Mouse (Mus musculus): ENCODE data around the gene Homer2. TPM values are rescaled to one million over a fixed set of nuclear protein-coding genes. Genes with fewer than 3 reads are reported as not detected.

Homer2 gene
- total RNA-seq, 2 experiments from 2014 or later: 102 to 112 TPM

GRCm38 (mm10) chr7:81706416-81707391, 623 bp downstream of the Homer2 start:
- no peak for DNase-seq (ENCODE audit: low spot score)
- intact Hi-C loops (cut with DNase I): no loop called here

DNA sequence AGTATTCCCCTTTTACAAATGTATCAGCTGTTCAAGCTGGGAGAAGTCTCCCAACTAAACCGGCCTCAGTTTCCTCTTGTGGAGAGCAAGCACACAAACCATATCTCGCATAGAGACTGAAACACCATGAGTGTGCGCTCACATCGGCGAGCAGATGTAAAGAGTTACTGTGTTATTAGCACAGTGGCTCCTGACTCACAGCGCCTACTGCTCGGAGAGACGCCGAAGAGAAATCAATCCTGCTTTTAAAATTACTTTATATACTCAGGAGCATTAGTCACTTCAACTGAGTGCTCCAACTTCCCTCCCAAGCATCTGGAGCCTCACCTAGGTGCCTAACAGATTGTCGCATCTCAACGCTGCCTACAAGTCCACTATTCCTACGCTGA, 1.3 kb downstream of the Homer2 start:
- intact Hi-C loops (cut with DNase I): no loop called here
- no peak for DNase-seq (ENCODE audit: low spot score)

GRCm38 (mm10) chr7:81698357-81698756, 9.0 kb downstream of the Homer2 start:
- DNase-seq (ENCODE audit: low spot score): no peak
- intact Hi-C loops (cut with DNase I): no loop called here

DNA sequence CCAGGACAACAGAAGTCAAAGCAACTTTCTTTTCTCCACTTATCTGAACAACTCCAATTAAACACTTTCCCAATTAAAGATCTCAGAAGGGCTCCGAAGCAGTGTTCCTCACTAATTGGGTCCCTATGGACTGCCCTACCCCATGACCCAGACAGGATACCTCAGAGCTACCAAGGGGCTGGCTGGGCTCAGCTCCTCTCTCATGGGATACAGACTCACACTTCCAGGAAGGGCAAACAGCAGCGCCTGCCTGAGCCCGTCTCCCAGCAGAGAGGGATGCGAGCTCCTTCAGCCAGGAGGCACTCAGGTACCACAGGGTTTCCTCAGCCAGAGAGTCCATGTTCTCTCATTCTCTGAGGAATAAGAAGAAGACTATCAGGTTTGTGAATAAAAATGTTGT, 9.4 kb downstream of the Homer2 start:
- intact Hi-C loops (cut with DNase I): no loop called here
- no peak for DNase-seq (ENCODE audit: low spot score)

- DNase-seq (ENCODE audit: low spot score): no peak
- intact Hi-C loops (cut with DNase I): no loop called here
Measured at GRCm38 (mm10) chr7:81695763-81696533, 11.4 kb downstream of the Homer2 start.

GRCm38 (mm10) chr7:81691067-81691466, 16.3 kb downstream of the Homer2 start:
- intact Hi-C loops (cut with DNase I): no loop called here
- no peak for DNase-seq (ENCODE audit: low spot score)

- intact Hi-C loops (cut with DNase I): no loop called here
- DNase-seq (ENCODE audit: low spot score): no peak
Measured at GRCm38 (mm10) chr7:81689116-81689681, 18.1 kb downstream of the Homer2 start.

GRCm38 (mm10) chr7:81688378-81688777, 18.9 kb downstream of the Homer2 start:
- intact Hi-C loops (cut with DNase I): no loop called here
- no peak for DNase-seq (ENCODE audit: low spot score)

DNA sequence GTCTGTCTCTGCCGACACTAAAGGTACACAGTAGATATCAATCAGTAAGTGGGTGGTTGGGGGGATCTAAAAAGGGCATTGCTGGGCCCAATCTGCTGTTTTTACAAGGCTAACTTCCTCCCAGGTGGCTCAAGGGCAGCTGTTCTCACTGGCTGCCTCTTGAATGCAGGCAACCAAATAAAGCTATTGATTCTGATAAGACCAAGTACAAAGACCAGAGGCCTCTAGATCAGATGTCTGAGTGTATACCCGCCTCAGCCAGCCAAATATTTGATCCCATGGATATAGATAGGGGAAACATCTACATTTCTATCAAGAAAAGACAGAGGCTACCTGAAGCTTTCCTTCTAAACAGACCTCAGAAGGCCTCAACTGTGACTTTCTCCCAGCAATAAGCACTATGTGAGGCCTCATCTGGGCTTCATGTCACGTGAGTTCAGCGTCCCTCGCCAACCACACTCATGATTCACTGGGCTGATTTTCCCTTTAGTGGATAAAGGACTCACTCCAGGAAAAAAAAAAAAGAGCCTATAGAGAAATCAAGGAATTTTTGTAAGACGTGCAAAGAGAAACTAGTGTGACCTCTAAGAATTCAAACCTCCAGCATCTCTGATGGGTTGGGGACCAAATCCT, 19.5 kb downstream of the Homer2 start:
- intact Hi-C loops (cut with DNase I): no loop called here
- no peak for DNase-seq (ENCODE audit: low spot score)

DNA sequence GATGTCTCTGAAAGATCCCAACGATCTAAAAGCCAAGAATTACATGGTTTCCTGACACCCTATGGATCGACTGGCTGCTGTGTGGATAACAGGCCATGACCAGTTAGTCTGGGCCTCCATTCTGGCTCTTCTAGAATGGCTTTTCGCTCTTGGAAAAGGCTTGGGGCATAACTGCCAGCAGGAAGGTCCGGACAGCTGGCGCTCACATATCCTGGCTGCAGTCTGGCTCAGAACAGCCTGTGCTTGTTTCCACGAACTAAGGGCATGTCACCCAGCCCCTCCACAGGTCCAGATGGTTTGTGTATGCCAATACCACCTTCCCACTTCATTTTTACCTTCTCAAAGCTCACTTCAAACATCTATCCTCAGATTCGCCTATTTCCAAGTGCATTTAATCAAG, 22.0 kb downstream of the Homer2 start:
- intact Hi-C loops (cut with DNase I): no loop called here
- no peak for DNase-seq (ENCODE audit: low spot score)

DNA sequence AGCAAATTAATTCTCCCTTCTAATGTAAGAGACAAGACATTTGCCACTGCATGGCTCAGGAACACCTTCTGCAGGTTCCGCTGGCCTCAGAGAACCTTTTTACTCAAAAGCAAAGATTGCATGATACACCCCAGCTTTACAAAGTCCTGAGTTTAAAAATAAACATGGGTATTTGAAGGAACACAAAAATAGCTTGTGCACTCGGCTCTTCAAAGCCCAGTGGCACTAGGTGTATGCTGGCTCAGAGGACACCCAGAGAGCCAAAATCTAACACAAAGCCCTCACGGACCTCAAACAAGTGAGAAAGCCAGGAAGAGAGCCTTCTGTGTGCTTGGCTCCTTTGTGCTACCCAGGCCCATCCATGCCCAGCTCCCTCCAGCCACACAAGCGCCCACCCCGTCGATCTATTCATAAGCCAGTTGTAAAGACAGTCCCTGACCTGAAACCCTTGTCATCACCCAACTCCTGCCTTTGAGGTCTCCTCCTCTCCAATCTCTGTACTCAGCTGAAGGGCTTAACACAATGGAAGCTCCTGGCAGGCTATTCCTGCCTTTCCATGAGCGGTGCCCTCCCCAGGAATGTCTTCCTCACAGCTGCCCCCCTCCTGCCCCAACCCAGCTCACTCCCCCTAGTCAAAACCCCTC, 23.4 kb downstream of the Homer2 start:
- intact Hi-C loops (cut with DNase I): loop anchor here (5.0 kb wide), 1 partner anchor 42 kb away; no protein-coding TSS in a partner anchor

GRCm38 (mm10) chr7:81681386-81681785, 25.9 kb downstream of the Homer2 start:
- intact Hi-C loops (cut with DNase I): loop anchor here (5.0 kb wide), 1 partner anchor 39 kb away; no protein-coding TSS in a partner anchor
- no peak for DNase-seq (ENCODE audit: low spot score)

More for the DNA sequence above, 23.4 kb downstream of the Homer2 start:
- no peak for DNase-seq (ENCODE audit: low spot score)

- intact Hi-C loops (cut with DNase I): no loop called here
- no peak for DNase-seq (ENCODE audit: low spot score)
Measured at GRCm38 (mm10) chr7:81673359-81674013, 33.8 kb downstream of the Homer2 start.

DNA sequence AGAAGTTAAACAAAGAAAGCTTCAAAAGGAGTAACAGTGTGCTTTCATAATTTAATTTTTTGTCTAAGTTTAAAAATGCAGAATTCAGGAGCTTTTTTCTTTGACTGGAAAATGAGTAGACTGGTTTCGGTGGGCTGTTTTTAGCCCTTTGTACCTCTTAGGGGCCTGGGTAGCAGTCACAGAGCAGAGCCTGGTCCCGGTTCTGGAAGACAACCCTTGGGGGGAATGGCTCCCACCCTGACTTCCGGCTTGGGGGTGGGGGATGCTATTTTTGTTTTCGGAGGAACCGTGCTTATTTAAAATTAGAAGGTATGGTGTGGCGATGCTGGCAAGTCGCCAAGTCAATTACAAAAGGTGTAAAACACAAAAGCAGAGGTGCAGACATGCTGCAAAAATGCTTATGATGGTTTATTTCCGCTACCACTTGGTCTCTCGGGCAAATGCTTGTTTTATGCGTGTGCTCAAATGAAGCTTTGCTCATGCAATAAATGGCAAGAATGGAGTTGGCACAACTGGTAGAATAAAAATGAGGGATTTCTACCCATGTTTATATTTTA, 34.5 kb downstream of the Homer2 start:
- no peak for DNase-seq (ENCODE audit: low spot score)
- intact Hi-C loops (cut with DNase I): no loop called here

DNA sequence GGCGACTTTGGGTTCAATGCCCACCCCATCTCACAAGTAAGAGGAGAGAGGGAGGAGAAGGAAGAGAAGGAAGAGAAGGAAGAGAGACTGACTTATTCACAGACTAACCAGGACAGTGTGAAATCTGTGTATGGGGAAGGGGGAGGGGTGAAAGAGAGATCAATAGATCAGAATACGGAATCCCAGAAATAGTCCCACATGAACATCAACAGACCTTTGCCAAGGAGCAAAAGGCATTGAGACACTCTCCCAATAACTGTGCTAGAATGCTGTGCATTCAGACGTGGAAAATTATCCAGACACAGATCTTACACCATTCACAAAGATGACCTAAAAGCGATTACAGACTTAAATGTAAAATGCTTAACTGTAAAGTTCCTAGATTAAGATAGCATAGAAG, 40.2 kb downstream of the Homer2 start:
- DNase-seq (ENCODE audit: low spot score): no peak
- intact Hi-C loops (cut with DNase I): no loop called here

DNA sequence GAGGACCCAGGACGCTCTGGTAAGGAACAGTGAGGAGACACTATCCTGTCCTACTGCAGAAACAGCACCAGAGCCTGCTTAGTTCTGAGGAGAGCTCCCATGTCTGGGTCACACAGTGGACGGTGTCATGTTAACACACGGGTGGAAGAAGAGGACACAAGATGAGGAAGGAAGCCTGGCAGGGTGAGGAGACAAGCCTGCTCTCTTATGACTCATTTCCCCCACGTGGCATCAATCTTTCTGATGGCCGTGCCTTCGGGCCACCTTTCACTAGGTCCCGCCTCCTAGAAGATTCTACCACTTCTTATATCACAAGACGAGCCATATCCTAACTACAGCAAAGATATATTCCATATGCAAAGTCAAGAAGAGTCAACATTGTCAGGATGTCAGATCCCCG, 40.7 kb downstream of the Homer2 start:
- no peak for DNase-seq (ENCODE audit: low spot score)
- intact Hi-C loops (cut with DNase I): no loop called here

- DNase-seq (ENCODE audit: low spot score): no peak
- intact Hi-C loops (cut with DNase I): no loop called here
Measured at GRCm38 (mm10) chr7:81663057-81663456, 44.3 kb downstream of the Homer2 start.

GRCm38 (mm10) chr7:81657631-81658347, 49.5 kb downstream of the Homer2 start:
- no peak for DNase-seq (ENCODE audit: low spot score)
- intact Hi-C loops (cut with DNase I): no loop called here
